Mouse (Mus musculus): ENCODE results near the gene Adamtsl1. TPM values are rescaled to one million over a fixed set of nuclear protein-coding genes. Genes with fewer than 3 reads are reported as not detected.

Adamtsl1 gene
- polyA plus RNA-seq, 1 experiment = 1.1 TPM

GRCm38 (mm10) chr4:85939460-85939859, 425.5 kb downstream of the Adamtsl1 start:
- DNase-seq = no peak

DNA sequence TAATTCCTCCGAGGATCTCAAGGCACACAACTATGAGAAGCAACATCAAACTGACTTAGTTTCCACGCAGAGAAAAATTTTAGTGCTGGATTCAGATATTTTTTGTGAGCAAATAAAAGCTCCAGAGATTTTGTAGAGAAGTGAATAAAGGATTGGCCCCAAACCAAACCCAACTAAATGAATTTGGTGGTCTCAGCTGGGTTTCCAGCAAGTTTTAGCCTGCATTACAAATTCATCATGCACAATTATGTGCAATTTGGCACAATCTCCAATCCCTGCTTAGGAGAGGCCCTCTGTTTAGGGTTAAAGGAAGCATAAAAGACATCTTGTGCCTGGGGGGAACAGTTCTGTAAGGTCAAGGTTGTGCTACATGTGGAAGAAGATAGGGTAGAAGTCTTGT, 427.9 kb downstream of the Adamtsl1 start:
- Histone ChIP-seq H3K36me3 (ENCODE audit: control insufficient read depth, insufficient read depth, low read length) (no peaks in the 10 kb centered on the region), H3K27me3 (ENCODE audit: control insufficient read depth, insufficient read depth, low read length) (no peaks in the 10 kb centered on the region), H3K4me1 (replicated peaks; ENCODE audit: control insufficient read depth, insufficient read depth, low read length) (no peaks in the 10 kb centered on the region), H3K27ac (ENCODE audit: control insufficient read depth, insufficient read depth, low read length) (no peak overlapping the region), H3K4me3 (ENCODE audit: control insufficient read depth, insufficient read depth, low read length) (no peak overlapping the region)
- 89% methylated on average over 2 of the region's 2 CpGs for WGBS
- TF ChIP-seq POLR2A (IDR thresholded peaks at IDR 0.05; ENCODE audit: control insufficient read depth, extremely low read depth, insufficient read depth, low read length, poor library complexity) = no peak
- DNase-seq = no peak

More at GRCm38 (mm10) chr4:85939460-85939859, 425.5 kb downstream of the Adamtsl1 start:
- Histone ChIP-seq H3K4me3 (ENCODE audit: control insufficient read depth, insufficient read depth, low read length) (no peak overlapping the region), H3K36me3 (ENCODE audit: control insufficient read depth, insufficient read depth, low read length) (no peaks in the 10 kb centered on the region), H3K27ac (ENCODE audit: control insufficient read depth, insufficient read depth, low read length) (no peak overlapping the region), H3K27me3 (ENCODE audit: control insufficient read depth, insufficient read depth, low read length) (no peaks in the 10 kb centered on the region), H3K4me1 (replicated peaks; ENCODE audit: control insufficient read depth, insufficient read depth, low read length) (no peaks in the 10 kb centered on the region)
- 76% methylated on average over 5 of the region's 5 CpGs for WGBS
- TF ChIP-seq CTCF (IDR thresholded peaks at IDR 0.05; ENCODE audit: borderline replicate concordance, control insufficient read depth, extremely low read depth, insufficient read depth, low read length, poor library complexity) (no peak), POLR2A (IDR thresholded peaks at IDR 0.05; ENCODE audit: control insufficient read depth, extremely low read depth, insufficient read depth, low read length, poor library complexity) (no peak)

- no peak for DNase-seq
- Histone ChIP-seq H3K4me3 (ENCODE audit: control insufficient read depth, insufficient read depth, low read length) (no peak overlapping the region), H3K36me3 (ENCODE audit: control insufficient read depth, insufficient read depth, low read length) (no peaks in the 10 kb centered on the region), H3K4me1 (replicated peaks; ENCODE audit: control insufficient read depth, insufficient read depth, low read length) (no peaks in the 10 kb centered on the region), H3K27me3 (ENCODE audit: control insufficient read depth, insufficient read depth, low read length) (no peaks in the 10 kb centered on the region), H3K27ac (ENCODE audit: control insufficient read depth, insufficient read depth, low read length) (no peak overlapping the region)
- TF ChIP-seq POLR2A (IDR thresholded peaks at IDR 0.05; ENCODE audit: control insufficient read depth, extremely low read depth, insufficient read depth, low read length, poor library complexity) (no peak), CTCF (IDR thresholded peaks at IDR 0.05; ENCODE audit: borderline replicate concordance, control insufficient read depth, extremely low read depth, insufficient read depth, low read length, poor library complexity) (no peak)
- 18% methylated on average over 4 of the region's 4 CpGs for WGBS
Observed at GRCm38 (mm10) chr4:85953590-85953989, 439.6 kb downstream of the Adamtsl1 start.

DNA sequence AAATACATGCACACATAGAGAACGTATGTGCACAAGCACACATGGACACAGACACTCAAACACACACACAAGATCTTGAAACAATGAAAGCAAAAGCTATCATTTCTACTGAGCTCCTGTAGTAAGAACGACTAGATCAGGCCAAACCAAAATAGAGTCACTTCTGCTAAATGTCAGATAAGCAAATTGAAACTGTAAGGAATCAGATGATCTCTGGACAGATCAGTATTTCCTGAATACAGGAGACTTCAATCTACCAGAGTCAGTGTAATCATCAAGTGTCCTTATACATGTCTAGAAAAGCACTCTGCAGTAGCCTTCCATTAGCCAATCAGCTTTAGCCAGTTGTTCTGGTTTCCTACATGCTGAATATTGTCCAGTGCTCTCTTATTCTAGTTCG, 441.4 kb downstream of the Adamtsl1 start:
- TF ChIP-seq CTCF (IDR thresholded peaks at IDR 0.05; ENCODE audit: borderline replicate concordance, control insufficient read depth, extremely low read depth, insufficient read depth, low read length, poor library complexity) (no peak), POLR2A (IDR thresholded peaks at IDR 0.05; ENCODE audit: control insufficient read depth, extremely low read depth, insufficient read depth, low read length, poor library complexity) (no peak)
- no peaks in the 10 kb centered on the region for H3K36me3 ChIP-seq (ENCODE audit: control insufficient read depth, insufficient read depth, low read length)

GRCm38 (mm10) chr4:85957266-85957665, 443.3 kb downstream of the Adamtsl1 start:
- no peaks in the 10 kb centered on the region for H3K27me3 ChIP-seq (ENCODE audit: control insufficient read depth, insufficient read depth, low read length)
- no peak overlapping the region for H3K4me3 ChIP-seq (ENCODE audit: control insufficient read depth, insufficient read depth, low read length)
- H3K27ac ChIP-seq (ENCODE audit: control insufficient read depth, insufficient read depth, low read length) = no peak overlapping the region
- WGBS = 95% methylated on average over 4 of the region's 4 CpGs
- TF ChIP-seq CTCF (IDR thresholded peaks at IDR 0.05; ENCODE audit: borderline replicate concordance, control insufficient read depth, extremely low read depth, insufficient read depth, low read length, poor library complexity) = no peak
- TF ChIP-seq POLR2A (IDR thresholded peaks at IDR 0.05; ENCODE audit: control insufficient read depth, extremely low read depth, insufficient read depth, low read length, poor library complexity) = no peak
- no peak for DNase-seq
- no peaks in the 10 kb centered on the region for H3K36me3 ChIP-seq (ENCODE audit: control insufficient read depth, insufficient read depth, low read length)
- H3K4me1 ChIP-seq (replicated peaks; ENCODE audit: control insufficient read depth, insufficient read depth, low read length) = no peaks in the 10 kb centered on the region

More for the DNA sequence above, 441.4 kb downstream of the Adamtsl1 start:
- Histone ChIP-seq H3K27ac (ENCODE audit: control insufficient read depth, insufficient read depth, low read length) (no peak overlapping the region), H3K27me3 (ENCODE audit: control insufficient read depth, insufficient read depth, low read length) (no peaks in the 10 kb centered on the region), H3K4me3 (ENCODE audit: control insufficient read depth, insufficient read depth, low read length) (no peak overlapping the region), H3K4me1 (replicated peaks; ENCODE audit: control insufficient read depth, insufficient read depth, low read length) (no peaks in the 10 kb centered on the region)
- 60% methylated on average over 3 of the region's 3 CpGs for WGBS
- DNase-seq = no peak

DNA sequence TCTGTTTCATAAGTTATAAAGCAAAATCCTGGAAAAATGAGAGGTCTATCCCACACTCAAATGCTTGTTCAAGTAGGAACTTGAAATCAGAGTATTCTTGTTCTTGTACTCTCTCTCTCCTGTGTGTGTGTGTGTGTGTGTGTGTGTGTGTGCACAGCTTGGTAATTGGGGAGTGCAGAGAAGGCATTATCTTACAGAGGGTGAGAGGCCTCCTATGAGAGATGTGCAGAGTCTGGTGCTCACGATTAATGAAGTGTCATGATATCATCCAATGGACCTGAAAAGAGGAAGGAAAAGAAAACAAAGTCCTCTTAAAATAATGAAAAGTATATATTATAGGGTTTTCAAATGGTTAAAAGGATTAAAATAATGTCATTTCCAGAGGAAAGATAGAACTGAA, 443.9 kb downstream of the Adamtsl1 start:
- H3K4me1 ChIP-seq (replicated peaks; ENCODE audit: control insufficient read depth, insufficient read depth, low read length) = no peaks in the 10 kb centered on the region
- H3K36me3 ChIP-seq (ENCODE audit: control insufficient read depth, insufficient read depth, low read length) = no peaks in the 10 kb centered on the region
- no peaks in the 10 kb centered on the region for H3K27me3 ChIP-seq (ENCODE audit: control insufficient read depth, insufficient read depth, low read length)
- no peak for TF ChIP-seq POLR2A (IDR thresholded peaks at IDR 0.05; ENCODE audit: control insufficient read depth, extremely low read depth, insufficient read depth, low read length, poor library complexity)
- TF ChIP-seq CTCF (IDR thresholded peaks at IDR 0.05; ENCODE audit: borderline replicate concordance, control insufficient read depth, extremely low read depth, insufficient read depth, low read length, poor library complexity) = no peak
- WGBS = 59% methylated on average over 1 of the region's 1 CpGs
- no peak for DNase-seq
- no peak overlapping the region for H3K27ac ChIP-seq (ENCODE audit: control insufficient read depth, insufficient read depth, low read length)
- no peak overlapping the region for H3K4me3 ChIP-seq (ENCODE audit: control insufficient read depth, insufficient read depth, low read length)

DNA sequence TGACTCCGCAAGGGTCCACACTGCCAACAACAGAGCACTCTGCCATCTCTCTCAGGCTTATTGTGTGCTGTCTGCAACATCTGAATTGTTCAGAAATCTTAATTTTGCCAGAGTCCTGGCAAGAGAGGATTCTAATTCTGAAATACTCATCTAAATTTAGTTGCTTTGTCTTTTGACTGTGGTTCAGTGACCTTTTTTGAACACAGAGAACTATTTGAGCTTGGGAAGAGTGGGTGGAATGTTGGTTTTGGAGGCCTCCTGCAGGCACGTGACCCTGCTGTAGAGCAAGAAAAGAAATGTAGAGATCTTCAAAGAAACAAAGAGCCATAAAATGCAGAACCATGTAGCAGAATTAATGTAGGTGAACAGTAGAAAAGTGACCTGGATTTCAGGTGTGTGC, 445.0 kb downstream of the Adamtsl1 start:
- DNase-seq = no peak
- no peaks in the 10 kb centered on the region for H3K4me1 ChIP-seq (replicated peaks; ENCODE audit: control insufficient read depth, insufficient read depth, low read length)
- 94% methylated on average over 2 of the region's 2 CpGs for WGBS
- H3K4me3 ChIP-seq (ENCODE audit: control insufficient read depth, insufficient read depth, low read length) = no peak overlapping the region
- H3K27me3 ChIP-seq (ENCODE audit: control insufficient read depth, insufficient read depth, low read length) = no peaks in the 10 kb centered on the region
- TF ChIP-seq CTCF (IDR thresholded peaks at IDR 0.05; ENCODE audit: borderline replicate concordance, control insufficient read depth, extremely low read depth, insufficient read depth, low read length, poor library complexity) (no peak), POLR2A (IDR thresholded peaks at IDR 0.05; ENCODE audit: control insufficient read depth, extremely low read depth, insufficient read depth, low read length, poor library complexity) (no peak)
- H3K27ac ChIP-seq (ENCODE audit: control insufficient read depth, insufficient read depth, low read length) = no peak overlapping the region
- H3K36me3 ChIP-seq (ENCODE audit: control insufficient read depth, insufficient read depth, low read length) = no peaks in the 10 kb centered on the region

Data from thymus, adult 2 months (tissue).